Mouse (Mus musculus): ENCODE data around the gene Ppp1r18.
"Not testable (repeated sequence)": the region's sequence is repeated elsewhere in the genome, so short reads cannot be mapped to it uniquely, and the experiment has no call there.

Gene Ppp1r18

DNA sequence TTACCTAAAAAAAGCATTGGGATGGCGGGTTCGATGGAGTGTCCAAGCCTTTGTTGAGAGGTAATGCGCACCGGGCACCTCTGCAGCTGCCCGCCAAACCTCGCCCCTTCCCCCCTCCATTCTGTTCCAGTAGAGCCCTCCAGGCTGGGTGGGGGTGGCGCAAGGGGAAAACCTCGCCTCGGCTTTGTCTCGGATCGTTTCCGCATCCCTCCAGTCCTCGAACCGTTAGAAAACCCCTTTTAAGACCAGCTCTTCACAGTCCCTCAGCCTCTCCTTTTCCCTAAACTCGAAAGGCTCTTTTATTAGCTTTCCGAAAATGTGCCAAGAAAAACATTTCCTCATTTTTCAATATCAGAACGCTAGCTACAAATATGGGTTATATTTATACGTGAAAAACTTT is 27.9 kb upstream of the Ppp1r18 start:
- peak; percentile 58 to 72 for DNase-seq

DNA sequence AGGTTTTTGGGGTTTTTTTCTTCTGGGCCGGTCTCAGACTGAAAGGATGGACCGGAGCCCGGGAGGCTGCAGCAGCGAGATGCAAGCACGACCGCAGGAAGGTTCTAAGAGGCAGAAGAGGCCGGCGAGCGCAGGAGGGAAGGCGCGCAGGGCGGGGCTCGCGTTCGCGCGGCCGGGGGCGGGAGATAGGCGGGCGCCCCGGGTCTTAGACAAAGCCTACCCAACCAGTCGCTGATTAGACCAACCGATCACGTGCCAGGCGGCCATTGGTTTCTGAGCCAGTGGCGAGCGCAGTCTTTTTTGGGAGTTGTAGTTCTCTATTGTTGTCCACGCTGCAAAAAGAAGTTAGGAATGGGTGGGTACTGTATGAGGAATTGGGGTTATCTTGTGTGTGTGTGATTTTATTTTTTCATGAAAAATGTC is 27.3 kb upstream of the Ppp1r18 start, which contains the start of gene Tubb5:
Gene Tubb5 (minus strand): TSS at position 185 of the 423 bp plus-strand sequence.
- peak; percentile 97 to 98 for DNase-seq

DNA sequence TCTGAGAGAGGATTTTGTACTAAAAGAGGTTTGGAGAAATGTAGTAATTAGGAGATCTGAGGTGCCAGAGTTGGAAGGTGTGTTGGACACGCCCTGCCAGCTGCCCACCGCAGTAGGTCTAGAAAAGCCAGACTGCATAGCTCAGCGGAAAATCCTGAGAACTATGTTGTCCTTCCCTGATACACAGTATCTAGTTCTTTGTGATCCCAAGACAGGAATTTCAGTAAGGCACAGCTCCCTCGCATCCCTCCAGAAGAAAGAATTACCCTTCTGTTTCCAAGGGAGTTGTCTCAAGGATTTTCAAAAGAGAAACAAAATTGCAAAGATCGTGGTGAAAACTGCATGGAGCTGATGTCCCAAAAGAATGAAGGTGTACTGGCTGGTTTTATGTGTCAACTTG is 26.8 kb upstream of the Ppp1r18 start:
- DNase-seq, result no peak

DNA sequence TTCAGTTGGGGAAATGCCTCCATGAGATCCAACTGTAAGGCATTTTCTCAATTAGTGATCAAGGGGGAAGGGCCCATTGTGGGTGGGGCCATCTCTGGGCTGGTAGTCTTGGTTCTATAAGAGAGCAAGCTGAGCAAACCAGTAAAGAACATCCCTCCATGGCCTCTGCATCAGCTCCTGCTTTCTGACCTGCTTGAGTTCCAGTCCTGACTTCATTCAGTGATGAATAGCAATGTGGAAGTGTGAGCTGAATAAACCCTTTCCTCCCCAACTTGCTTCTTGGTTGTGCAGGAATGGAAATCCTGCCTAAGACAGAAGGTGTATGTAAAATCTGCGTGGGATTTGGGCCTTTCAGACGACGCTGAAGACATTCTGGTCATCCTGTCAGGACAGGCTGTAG is 26.4 kb upstream of the Ppp1r18 start:
- DNase-seq, result not testable (repeated sequence)

DNA sequence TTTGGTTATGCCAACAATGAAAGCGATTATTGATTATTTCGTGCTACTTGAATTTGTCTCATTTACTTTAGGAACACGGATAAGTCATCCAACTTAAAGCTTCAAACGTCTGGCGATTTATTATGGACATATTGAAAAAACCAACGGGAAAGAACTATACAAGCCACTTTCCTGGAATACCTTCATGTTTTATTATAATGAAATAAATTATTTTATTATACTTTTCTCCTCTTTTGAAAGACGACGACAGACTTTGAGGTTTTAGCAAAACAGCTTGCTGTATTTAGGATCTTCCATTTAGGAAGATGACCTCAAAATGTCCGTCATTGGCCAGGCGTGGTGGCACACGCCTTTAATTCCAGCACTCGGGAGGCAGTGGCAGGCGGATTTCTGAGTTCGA is 24.8 kb upstream of the Ppp1r18 start:
- DNase-seq, result no peak

DNA sequence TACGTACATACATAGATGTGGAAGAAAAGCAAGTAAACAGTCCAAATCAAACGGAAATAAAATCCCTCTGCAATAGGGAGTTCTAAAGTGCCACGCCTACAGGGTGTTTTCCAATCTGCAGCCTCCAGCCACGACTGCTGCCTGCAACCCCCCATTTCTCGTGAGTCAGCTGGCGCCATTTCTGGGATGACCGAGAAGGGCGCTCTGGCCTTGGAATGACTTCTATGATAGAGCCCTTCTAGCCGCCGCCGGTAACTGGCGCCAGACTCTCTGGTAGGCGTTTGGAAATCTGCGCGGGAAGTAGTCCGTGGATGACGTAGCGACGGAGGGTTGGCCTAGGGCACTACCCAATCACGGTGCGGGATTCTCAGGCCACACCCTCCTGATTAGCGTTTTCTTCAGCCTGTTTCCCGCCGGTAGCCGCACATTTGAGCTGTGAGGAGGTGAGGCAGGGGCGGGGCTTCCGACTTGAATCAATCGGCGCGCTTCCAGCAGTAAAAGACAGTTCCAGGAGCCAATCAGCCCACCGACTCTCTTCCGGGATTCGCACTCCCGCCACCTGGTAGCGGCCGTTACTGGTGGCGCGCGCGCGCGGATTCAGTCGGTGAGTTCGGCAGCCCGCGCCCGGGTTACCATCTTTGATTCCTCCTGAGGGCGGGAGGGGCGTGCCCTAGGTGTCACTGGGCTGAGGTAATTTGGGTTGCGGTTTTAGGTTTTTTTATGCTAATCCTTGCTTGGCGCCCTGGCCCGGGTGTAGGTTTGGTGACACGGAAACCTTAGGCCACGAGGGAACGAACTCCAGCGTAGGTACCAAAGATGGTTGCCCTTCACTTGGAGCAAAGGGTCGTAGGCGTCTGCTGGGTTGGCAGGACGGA is 24.1 kb upstream of the Ppp1r18 start, which contains the start of gene Mdc1:
Gene Mdc1 (plus strand): TSS at position 440 of the 875 bp plus-strand sequence.
- peak; percentile 98 to 99 for DNase-seq

DNA sequence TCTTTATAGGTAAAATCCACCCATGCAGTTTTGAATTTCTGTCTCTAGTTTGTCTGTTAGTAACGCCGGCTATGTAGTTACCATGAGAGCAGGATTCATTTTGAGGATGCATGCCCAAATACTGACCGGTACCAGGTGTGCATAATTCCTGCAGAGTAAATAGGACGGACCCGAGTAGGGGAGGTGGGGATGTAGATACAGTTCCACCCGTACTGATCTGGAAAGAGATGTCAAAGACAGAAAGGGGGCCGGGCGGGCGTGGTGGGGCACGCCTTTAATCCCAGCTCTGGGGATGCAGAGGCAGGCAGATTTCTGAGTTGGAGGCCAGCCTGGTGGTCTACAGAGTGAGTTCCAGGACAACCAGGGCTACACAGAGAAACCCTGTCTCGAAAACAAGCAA is 23.4 kb upstream of the Ppp1r18 start:
- no peak for DNase-seq

DNA sequence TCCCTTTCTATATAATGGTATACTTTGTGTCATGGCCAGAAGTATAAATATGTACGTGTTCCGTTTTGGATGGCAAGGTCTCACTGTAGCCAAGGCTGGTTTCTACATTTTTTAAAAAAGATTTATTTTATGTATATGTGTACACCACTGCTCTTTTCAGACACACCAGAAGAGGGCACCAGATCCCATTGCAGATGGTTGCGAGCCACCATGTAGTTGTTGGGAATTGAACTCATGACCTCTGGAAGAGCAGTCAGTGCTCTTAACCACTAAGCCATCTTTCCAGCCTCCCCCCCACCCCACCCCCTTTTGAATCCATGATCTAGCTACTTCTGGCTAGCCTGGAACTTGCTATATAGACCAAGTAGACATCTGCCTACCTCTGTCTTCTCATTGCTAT is 21.9 kb upstream of the Ppp1r18 start:
- DNase-seq, result no peak

DNA sequence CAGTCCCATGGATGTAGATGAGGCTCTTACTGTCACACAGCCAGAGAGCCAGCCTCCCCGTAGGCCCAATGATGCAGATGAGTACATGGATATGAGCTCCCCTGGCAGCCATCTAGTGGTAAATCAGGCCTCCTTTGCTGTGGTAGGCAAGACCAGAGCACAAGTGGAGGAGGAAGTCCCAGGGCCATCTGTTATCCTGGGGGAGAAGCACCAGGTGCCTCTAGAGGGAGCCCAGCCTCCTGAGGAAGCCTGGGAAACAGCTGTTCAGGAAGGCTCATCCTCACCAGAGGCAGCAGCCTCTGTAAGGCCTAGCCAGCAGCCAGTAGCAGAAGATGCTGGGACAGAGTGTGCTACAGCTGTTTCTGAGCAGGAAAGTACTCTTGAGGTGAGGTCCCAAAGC is 17.3 kb upstream of the Ppp1r18 start:
- no peak for DNase-seq

DNA sequence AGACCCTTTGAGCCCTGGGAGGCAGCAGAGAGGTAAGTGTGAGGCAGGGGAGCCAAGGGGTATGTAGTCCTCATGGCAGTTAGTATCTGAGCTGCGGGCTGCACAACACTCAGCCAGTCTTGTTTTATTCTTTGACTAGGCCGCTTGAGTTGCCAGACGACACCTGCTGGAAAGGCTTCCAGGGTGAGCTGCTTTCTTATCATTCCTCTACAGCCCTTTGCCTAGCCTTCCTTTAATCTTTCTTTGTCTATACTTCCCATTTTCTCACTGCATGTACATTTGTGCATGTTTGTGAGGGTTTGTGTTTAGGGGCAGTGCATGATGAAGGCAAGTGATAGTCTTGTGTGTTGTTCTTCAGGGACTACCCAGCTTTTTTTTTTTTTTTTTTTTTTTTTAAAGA is 14.4 kb upstream of the Ppp1r18 start:
- no peak for DNase-seq

DNA sequence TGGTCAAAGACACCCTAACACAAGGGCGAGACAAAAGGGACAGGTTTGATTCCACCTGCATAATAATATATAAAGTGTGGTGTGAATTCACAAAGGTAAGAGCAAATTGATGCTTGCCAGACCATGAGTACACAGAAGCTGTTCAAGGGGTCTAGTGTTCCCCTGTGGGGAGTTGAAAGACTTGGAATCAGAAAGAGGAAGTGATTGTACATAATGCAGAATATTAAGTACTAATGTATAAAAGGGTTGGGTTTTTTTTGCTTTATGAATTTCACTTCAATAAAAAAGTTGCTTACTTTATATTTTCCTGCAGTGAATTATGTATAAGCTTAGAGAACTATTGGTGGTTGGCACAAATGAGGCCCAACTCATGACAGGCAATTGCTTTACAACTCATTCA is 6.0 kb upstream of the Ppp1r18 start:
- DNase-seq, result no peak

DNA sequence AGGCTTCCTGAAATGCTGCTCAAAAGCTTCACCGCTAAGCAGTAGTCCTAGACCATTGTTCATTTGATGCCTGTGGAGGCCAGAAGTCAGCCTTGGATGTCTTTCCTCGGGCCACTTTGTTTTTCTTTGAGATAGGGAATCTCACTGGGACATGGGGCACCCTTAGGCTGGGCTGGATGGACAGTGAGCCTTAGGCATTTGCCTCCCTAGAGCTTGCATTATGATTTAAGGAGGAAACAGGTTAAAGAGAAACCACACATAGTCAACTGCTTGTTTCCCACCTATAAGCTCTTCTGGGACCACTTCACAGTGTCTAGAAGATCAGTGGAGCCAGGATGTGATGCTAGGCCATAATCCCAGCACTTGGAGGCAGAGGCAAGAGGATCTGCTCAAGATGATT is 5.6 kb upstream of the Ppp1r18 start:
- no peak for DNase-seq

DNA sequence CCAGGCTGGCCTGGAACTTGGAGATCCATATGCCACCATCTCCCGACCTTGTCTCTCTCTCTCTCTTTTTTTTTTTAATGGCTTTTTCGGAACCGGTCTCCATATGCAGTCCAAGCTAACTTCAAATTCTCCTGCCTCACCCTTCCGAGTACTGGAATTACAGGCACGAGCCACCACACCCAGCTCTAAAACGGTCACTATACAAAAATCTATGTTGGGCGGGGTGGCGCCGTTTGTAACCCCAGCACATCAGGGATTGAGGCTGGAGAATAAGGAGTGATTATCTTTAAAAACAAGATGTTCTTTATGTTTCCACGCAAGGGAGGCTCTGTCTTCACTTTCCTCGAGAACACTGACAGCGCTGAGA is 4.6 kb upstream of the Ppp1r18 start:
- no peak for DNase-seq

DNA sequence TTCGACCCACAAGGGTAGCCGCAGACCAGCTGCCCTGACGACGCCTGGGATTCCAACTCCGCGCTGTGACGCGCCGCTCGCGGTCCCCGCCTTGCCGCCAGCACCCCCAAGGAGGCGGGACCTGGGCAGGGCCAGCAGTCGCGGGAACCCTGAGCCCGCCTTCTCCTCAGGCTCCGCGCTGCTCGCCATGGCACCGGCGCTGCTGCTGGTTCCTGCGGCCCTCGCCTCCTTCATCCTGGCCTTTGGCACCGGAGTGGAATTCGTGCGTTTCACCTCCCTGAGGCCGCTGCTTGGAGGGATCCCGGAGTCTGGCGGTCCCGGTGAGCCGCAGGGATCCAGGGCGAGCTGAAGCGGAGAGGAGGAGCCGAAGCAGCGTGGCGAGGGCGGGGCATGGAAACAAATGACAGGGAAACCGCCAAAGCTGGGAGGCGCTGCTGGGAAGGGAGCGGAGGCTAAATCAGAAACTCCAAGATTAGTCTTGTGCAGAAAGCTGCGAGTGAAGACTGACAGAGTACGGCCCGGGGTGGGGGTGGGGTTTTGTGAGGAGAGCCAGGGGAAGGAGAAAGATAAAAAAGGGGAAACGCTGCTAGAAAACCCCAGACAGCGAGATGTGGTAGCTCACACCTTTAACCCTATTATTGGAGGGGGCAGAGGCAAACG is 4.1 kb upstream of the Ppp1r18 start, which contains the start of gene Nrm:
Gene Nrm (plus strand): TSS at position 121 of the 660 bp plus-strand sequence.
- DNase-seq, result peak; percentile 93 to 94

DNA sequence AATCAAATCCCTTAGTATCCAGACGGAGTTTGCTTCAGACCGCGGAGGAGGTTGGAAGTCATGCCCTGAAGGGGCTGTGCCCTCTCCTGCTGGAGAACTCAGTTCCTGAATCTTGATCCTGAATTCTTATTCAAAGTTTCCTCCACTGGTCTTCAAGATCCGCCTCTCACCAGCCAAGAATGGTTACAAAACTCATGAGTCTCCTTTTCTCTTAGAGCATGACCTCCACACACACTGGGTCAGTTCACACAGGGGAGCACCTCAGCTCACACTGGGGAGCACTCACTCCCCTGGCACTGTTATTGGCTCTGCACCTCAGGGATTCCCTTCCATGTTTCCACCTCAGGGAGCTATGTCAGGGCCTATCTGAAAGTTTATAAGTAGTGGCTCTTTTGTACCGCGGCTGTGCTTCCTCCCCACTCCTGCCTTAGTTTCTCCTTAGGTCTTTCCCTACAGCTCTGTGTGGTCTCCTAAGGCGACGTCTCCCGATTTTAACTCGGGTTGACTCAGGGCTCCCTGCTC is 500 bp upstream of the Ppp1r18 start:
- DNase-seq, result no peak

DNA sequence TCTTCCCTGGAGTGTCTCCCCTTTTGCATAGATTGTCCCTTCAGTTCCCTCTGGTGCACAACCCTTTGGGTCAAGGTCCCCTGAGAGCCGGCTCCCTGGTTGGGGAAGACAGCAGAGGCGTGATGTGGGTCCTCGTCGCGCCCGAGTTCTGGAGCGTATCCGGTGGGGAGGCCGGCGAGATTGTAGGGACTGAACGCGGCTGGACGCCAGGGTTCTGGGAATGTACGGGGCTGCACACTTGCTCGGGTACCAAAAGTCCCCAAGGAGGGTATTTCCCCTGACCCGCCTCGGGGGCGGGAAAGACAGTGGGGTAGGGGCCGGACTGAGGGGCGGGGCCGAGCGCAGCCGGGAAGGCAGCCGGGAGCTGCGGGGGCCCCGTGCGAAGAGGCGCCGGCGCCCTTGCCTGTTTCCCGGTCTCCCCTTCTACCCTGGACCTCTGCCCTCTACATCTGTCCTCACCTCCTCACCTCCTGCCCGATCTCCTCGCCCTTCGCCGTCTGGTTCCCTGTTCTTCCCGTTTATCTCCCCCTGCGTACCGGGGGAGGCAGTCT is 963 bp downstream of the Ppp1r18 start:
- DNase-seq, result peak; percentile 38 to 51

DNA sequence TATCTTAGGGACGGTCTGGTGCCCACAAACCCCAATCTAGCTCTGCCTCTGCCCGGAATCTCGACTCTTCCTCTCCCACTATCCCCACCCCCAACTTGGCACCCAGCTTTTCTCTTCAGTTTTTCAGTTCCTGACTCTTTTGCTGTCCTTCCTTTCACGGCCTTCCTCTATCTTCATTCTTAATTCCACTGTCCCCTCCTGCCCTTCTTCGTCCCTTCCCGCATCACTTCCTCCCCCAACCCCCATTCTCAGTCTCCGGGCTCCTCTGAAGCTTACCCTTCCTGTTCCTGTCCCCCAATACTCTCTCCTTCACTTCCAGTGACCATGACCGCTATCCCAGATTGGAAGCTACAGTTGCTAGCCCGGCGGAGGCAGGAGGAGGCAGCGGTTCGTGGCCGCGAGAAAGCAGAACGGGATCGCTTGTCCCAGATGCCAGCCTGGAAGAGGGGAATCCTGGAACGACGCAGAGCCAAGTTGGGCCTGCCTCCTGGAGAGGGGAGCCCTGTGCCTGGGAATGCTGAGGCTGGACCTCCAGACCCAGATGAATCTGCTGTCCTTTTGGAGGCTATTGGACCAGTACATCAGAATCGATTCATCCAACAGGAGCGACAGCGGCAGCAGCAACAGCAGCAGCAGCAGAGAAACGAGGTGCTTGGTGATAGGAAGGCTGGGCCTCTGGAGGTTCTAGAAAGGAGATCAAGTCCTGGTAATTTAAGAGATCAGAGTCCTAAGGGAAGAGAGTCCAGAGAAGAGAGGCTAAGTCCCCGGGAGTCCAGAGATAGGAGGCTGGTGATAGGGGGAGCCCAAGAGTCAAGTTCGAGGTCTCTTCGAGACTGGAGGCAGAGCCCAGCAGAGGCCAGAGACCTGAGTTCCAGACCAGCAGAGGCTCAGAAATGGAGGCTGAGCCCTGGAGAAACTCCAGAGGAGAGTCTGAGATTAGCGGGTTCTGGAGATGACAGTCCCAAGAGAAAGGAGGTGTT is 1.8 kb downstream of the Ppp1r18 start:
- peak in 1 of 2 experiments; percentile 40 for DNase-seq

DNA sequence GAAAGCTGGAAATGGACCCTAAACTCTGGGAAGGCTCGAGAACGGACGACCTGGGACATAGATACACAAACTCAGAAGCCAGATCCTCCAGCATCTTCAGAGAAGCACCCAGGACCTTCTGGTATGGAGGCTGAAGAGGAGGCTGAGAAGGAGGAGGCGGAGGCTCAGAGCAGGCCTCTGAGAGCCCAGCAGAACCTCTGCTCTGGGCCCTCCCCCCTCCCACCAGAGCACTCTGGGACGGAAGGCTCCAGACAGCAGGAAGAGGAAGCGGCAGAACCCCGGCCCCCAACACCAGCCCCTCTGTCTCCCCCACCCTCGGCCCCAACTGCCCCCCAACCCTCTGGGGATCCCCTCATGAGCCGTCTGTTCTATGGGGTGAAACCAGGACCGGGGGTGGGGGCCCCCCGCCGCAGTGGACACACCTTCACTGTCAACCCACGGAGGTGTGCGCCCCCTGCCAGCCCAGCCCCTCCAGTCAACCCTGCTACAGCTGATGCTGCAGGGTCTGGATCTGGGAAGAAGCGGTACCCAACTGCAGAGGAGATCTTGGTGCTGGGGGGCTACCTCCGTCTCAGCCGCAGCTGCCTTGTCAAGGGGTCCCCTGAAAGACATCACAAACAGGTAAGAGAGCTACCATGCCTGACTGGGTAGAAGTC is 2.9 kb downstream of the Ppp1r18 start:
- DNase-seq, result no peak

DNA sequence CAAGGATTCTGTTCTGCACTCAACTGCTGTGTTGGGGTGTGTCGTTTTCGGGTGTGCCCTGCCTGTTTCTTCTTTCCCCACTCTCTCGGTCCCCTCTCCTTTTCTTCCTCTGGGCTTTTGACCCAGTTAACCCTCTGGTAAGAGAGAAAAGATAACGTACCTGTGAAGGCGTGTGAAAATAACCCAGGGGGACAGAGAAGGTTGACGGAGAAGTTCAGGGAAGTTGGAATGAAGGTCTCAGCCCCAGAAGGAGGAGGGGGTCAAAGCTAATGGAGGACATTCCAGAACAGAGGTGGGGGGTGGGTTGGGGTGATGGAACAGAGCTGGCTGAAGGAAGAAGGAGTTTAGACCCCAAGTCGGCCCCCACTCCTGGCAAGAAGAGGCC is 3.6 kb downstream of the Ppp1r18 start:
- DNase-seq, result no peak

DNA sequence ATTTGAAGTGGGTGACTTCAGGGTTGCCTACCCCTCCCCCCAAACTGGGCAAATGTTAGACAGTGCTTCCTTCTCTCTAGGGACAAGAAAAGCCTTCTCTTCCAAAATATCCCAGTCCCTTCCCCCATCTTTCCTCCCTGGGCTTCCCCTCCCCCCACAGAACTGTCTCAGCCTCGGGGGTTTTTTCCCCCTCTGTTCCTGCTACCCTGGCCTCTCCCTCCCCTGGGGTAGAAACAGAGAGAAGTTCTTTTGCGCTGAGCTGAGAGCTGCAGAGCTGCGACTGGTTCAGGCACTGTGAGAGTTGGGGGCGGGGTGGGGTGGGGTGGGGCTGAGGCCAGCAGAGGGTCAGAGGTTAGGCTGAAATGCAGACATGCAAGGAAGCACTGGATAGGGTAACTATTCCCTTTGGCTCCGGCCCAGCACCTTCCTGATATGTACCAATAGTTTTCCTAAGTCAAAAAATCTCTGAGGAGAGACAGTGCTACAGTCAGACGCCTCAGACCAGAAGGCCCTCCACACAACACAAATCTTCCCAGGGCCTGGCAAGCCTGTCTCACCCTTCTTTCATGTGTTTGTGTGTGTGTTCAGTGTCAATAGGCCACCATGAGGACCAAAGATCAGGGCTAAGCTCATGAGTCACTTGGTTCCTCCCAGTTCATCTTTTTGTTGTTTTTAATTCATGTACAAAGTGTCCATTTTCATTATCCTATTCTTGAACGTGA is 4.1 kb downstream of the Ppp1r18 start:
- DNase-seq, result no peak

Measured in cerebellum, postnatal 25 days (tissue).